Mouse (Mus musculus): Measurements from ENCODE around the gene Mylk3. TPM values are rescaled to one million over a fixed set of nuclear protein-coding genes. Genes with fewer than 3 reads are reported as not detected.

The Mylk3 gene
- 0.16 TPM in 1 of 2 replicates, not detected in the other for total RNA-seq (2014; rRNA removed)
- polyA plus RNA-seq (2015; fragmentation: Nextera tagmentation; extraction: Ambion mirVana): 0.19 and 0.26 TPM in 2 replicates

- Histone ChIP-seq H3K4me1 (ENCODE audit: insufficient read depth, low read length) (no peaks in the 10 kb centered on the region), H3K4me3 (ENCODE audit: low read length) (no peak within 1 kb of the TSS), H3K4me2 (ENCODE audit: low read depth, low read length) (no peak within 1 kb of the TSS), H3K27me3 (ENCODE audit: insufficient read depth, low read length) (no peaks in the 10 kb centered on the region), H3K9ac (replicated peaks; ENCODE audit: low read length) (no peak within 1 kb of the TSS), H3K27ac (no peak within 1 kb of the TSS), H3K9me3 (ENCODE audit: low read length) (no peaks in the 10 kb centered on the region), H3K36me3 (ENCODE audit: insufficient read depth, low read length) (no peaks in the 10 kb centered on the region)
- ATAC-seq: peak; percentile 62; the same call in 1 of the 2 replicates
- peak; percentile 47 for DNase-seq (ENCODE audit: low spot score)
- 62% methylated on average over 6 of the region's 6 CpGs for WGBS
- no peak for TF ChIP-seq CTCF (IDR thresholded peaks at IDR 0.05; ENCODE audit: low read depth)
Observed at GRCm38 (mm10) chr8:85386205-85386604, at the start of gene Mylk3. Gene Mylk3, minus strand, starts transcription at chr8:85386345.

- no peaks in the 10 kb centered on the region for H3K36me3 ChIP-seq (ENCODE audit: insufficient read depth, low read length)
- H3K4me2 ChIP-seq (ENCODE audit: low read depth, low read length): no peak overlapping the region
- no peak overlapping the region for H3K9ac ChIP-seq (replicated peaks; ENCODE audit: low read length)
- no peak for DNase-seq (ENCODE audit: low spot score)
- H3K27me3 ChIP-seq (ENCODE audit: insufficient read depth, low read length): no peaks in the 10 kb centered on the region
- no peak for ATAC-seq
- 47% methylated on average over 5 of the region's 5 CpGs for WGBS
- H3K4me1 ChIP-seq (ENCODE audit: insufficient read depth, low read length): 0 out of 2 replicates have a peak, but pooled peaks cover 6% of the 10 kb centered on the region
- H3K27ac ChIP-seq: no peak overlapping the region
- TF ChIP-seq CTCF (IDR thresholded peaks at IDR 0.05; ENCODE audit: low read depth): no peak
- no peak overlapping the region for H3K4me3 ChIP-seq (ENCODE audit: low read length)
- no peaks in the 10 kb centered on the region for H3K9me3 ChIP-seq (ENCODE audit: low read length)
Observed at GRCm38 (mm10) chr8:85435736-85436135, 49.6 kb upstream of the Mylk3 start.

GRCm38 (mm10) chr8:85434817-85435216, 48.7 kb upstream of the Mylk3 start:
- H3K27ac ChIP-seq: no peak overlapping the region
- 76% methylated on average over 12 of the region's 12 CpGs for WGBS

GRCm38 (mm10) chr8:85433017-85433393, 46.9 kb upstream of the Mylk3 start:
- Histone ChIP-seq H3K4me3 (ENCODE audit: low read length) (peak overlapping the region; percentile 83), H3K9me3 (ENCODE audit: low read length) (no peaks in the 10 kb centered on the region), H3K27ac (peak overlapping the region; percentile 91), H3K9ac (replicated peaks; ENCODE audit: low read length) (peak overlapping the region; percentile 77), H3K4me1 (ENCODE audit: insufficient read depth, low read length) (0 out of 2 replicates have a peak, but pooled peaks cover 6% of the 10 kb centered on the region), H3K27me3 (ENCODE audit: insufficient read depth, low read length) (no peaks in the 10 kb centered on the region), H3K36me3 (ENCODE audit: insufficient read depth, low read length) (no peaks in the 10 kb centered on the region), H3K4me2 (ENCODE audit: low read depth, low read length) (peak overlapping the region; percentile 60)
- no peak for TF ChIP-seq CTCF (IDR thresholded peaks at IDR 0.05; ENCODE audit: low read depth)
- WGBS: 2% methylated on average over 6 of the region's 6 CpGs
- DNase-seq (ENCODE audit: low spot score): no peak
- peak; percentile 75 for ATAC-seq

More at GRCm38 (mm10) chr8:85434817-85435216, 48.7 kb upstream of the Mylk3 start:
- Histone ChIP-seq H3K4me2 (ENCODE audit: low read depth, low read length) (no peak overlapping the region), H3K9ac (replicated peaks; ENCODE audit: low read length) (no peak overlapping the region), H3K4me3 (ENCODE audit: low read length) (no peak overlapping the region), H3K4me1 (ENCODE audit: insufficient read depth, low read length) (0 out of 2 replicates have a peak, but pooled peaks cover 6% of the 10 kb centered on the region), H3K27me3 (ENCODE audit: insufficient read depth, low read length) (no peaks in the 10 kb centered on the region), H3K9me3 (ENCODE audit: low read length) (no peaks in the 10 kb centered on the region), H3K36me3 (ENCODE audit: insufficient read depth, low read length) (no peaks in the 10 kb centered on the region)
- no peak for TF ChIP-seq CTCF (IDR thresholded peaks at IDR 0.05; ENCODE audit: low read depth)
- ATAC-seq: no peak
- no peak for DNase-seq (ENCODE audit: low spot score)

GRCm38 (mm10) chr8:85432168-85433016, 46.2 kb upstream of the Mylk3 start, which contains the start of gene 4921524J17Rik:
Gene 4921524J17Rik, minus strand, starts transcription at chr8:85432833.
- Histone ChIP-seq H3K36me3 (ENCODE audit: insufficient read depth, low read length) (no peaks in the 10 kb centered on the region), H3K4me1 (ENCODE audit: insufficient read depth, low read length) (0 out of 2 replicates have a peak, but pooled peaks cover 6% of the 10 kb centered on the region), H3K4me2 (ENCODE audit: low read depth, low read length) (peak within 1 kb of the TSS; percentile 60), H3K27ac (peak within 1 kb of the TSS; percentile 91), H3K27me3 (ENCODE audit: insufficient read depth, low read length) (no peaks in the 10 kb centered on the region), H3K9ac (replicated peaks; ENCODE audit: low read length) (peak within 1 kb of the TSS; percentile 77), H3K9me3 (ENCODE audit: low read length) (no peaks in the 10 kb centered on the region), H3K4me3 (ENCODE audit: low read length) (peak within 1 kb of the TSS; percentile 83)
- DNase-seq (ENCODE audit: low spot score) (peak; percentile 100), ATAC-seq (peak; percentile 100)
- WGBS: under 1% methylated on average over 75 of the region's 85 CpGs
- TF ChIP-seq CTCF (IDR thresholded peaks at IDR 0.05; ENCODE audit: low read depth): no peak

GRCm38 (mm10) chr8:85431281-85432167, 45.4 kb upstream of the Mylk3 start:
- peak; percentile 49 for DNase-seq (ENCODE audit: low spot score)
- 14% methylated on average over 10 of the region's 10 CpGs for WGBS
- Histone ChIP-seq H3K4me2 (ENCODE audit: low read depth, low read length) (peak overlapping the region; percentile 60), H3K27ac (peak overlapping the region; percentile 91; the same call in 1 of the 2 replicates), H3K27me3 (ENCODE audit: insufficient read depth, low read length) (no peaks in the 10 kb centered on the region), H3K9me3 (ENCODE audit: low read length) (no peaks in the 10 kb centered on the region), H3K9ac (replicated peaks; ENCODE audit: low read length) (peak overlapping the region; percentile 77; the same call in 1 of the 2 replicates), H3K36me3 (ENCODE audit: insufficient read depth, low read length) (no peaks in the 10 kb centered on the region), H3K4me1 (ENCODE audit: insufficient read depth, low read length) (0 out of 2 replicates have a peak, but pooled peaks cover 6% of the 10 kb centered on the region), H3K4me3 (ENCODE audit: low read length) (peak overlapping the region; percentile 83)
- TF ChIP-seq CTCF (IDR thresholded peaks at IDR 0.05; ENCODE audit: low read depth): no peak
- ATAC-seq: no peak

Measured in hindbrain, postnatal 0 days (tissue).